In the genomic region with DNA sequence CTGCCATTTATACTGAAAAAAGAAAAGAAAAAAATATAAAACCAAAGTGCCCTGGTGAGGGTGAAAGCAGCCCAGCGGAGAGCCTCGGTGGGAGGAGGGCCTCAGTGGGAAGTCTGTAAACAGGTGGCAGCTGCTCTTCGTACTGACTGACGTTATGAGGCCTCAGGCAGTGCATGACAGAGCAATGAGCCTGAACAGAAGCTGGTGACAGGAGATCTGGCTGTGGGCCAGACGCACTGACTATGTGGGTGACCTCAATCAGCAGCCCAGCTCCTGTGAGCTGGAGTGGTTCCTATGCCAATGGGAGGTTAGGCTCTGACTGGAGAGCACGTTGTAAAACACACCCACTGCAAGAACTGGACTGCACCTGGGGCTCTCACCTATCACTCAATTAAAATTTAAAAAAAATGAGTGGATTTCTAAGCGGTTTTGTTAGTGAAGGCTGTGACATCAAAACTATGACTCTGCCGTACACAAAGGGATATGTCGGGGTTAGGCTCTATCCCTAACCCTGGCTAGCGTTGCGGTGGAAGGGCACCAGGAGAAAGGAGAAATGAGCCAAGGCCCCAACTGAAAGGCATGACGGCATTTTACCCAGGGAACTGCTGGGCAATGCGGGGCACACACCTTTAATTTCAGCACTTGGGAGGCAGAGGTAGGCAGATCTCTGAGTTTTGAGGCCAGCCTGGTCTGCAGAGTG, we compare ENCODE assay signal across 8 mouse cellular contexts. TPM values are rescaled to one million over a fixed set of nuclear protein-coding genes. Genes with fewer than 3 reads are reported as not detected.
A peak's percentile ranks its signal among the peaks of the same experiment; 100 is the strongest.
DNase-seq lines count a peak whose midpoint lies in the region; ATAC-seq lines count a peak whose summit lies in the region.

No protein-coding gene starts in this region.

- no peak overlapping the region for H3K27ac ChIP-seq in heart, embryonic 11.5 days (ENCODE audit: low read depth, low read length)
- H3K27ac ChIP-seq in kidney, embryonic 16.5 days (ENCODE audit: low read length), result no peak overlapping the region

- peak; percentile 96 for ATAC-seq in common myeloid progenitor, adult 5-6 weeks (replicated peaks; ENCODE audit: low read depth, poor library complexity, severe bottlenecking)
- ATAC-seq in heart, embryonic 11.5 days (replicated peaks; ENCODE audit: insufficient number of reproducible peaks, low FRiP score, low TSS enrichment), result peak; percentile 92
- ATAC-seq in kidney, embryonic 16.5 days (ENCODE audit: low FRiP score, low TSS enrichment), result peak; percentile 97

- no peaks in the 10 kb centered on the region for H3K27me3 ChIP-seq in heart, embryonic 11.5 days (ENCODE audit: control insufficient read depth, insufficient read depth, low read length)
- H3K27me3 ChIP-seq in kidney, embryonic 16.5 days (ENCODE audit: insufficient read depth, low read length), result no peaks in the 10 kb centered on the region

- no peak overlapping the region for H3K4me2 ChIP-seq in heart, embryonic 11.5 days
- no peak overlapping the region for H3K4me2 ChIP-seq in kidney, embryonic 16.5 days (replicated peaks; ENCODE audit: low read depth, low read length)

- DNase-seq in A20 (ENCODE audit: low read depth, low spot score), result peak; percentile 88
- peak; percentile 48 for DNase-seq in T-cell, adult 2 months (ENCODE audit: low spot score)
- peak; percentile 38 for DNase-seq in lung, postnatal 14 days
- peak; percentile 84 to 96 for DNase-seq in spleen, postnatal 10 days (ENCODE audit: low spot score in 2 of 2)
- no peak for DNase-seq in left cerebral cortex, adult 18-20 months (ENCODE audit: low spot score in 2 of 2)

- H3K9me3 ChIP-seq in heart, embryonic 11.5 days (replicated peaks; ENCODE audit: control insufficient read depth, low read length), result no peaks in the 10 kb centered on the region
- no peaks in the 10 kb centered on the region for H3K9me3 ChIP-seq in kidney, embryonic 16.5 days (ENCODE audit: low read length)

- no peaks in the 10 kb centered on the region for H3K4me1 ChIP-seq in heart, embryonic 11.5 days (ENCODE audit: control insufficient read depth, insufficient read depth, low read length)
- 0 out of 2 replicates have a peak, but pooled peaks cover 2% of the 10 kb centered on the region for H3K4me1 ChIP-seq in kidney, embryonic 16.5 days (ENCODE audit: insufficient read depth, low read length)

- WGBS in heart, embryonic 11.5 days (ENCODE audit: insufficient replicate concordance), result 52% methylated on average over 13 of the region's 13 CpGs
- 39% methylated on average over 13 of the region's 13 CpGs for WGBS in kidney, embryonic 16.5 days

- H3K9ac ChIP-seq in heart, embryonic 11.5 days (ENCODE audit: low read depth, low read length), result no peak overlapping the region
- H3K9ac ChIP-seq in kidney, embryonic 16.5 days (replicated peaks; ENCODE audit: low read length), result no peak overlapping the region

- H3K36me3 ChIP-seq in heart, embryonic 11.5 days (ENCODE audit: control insufficient read depth, insufficient read depth, low read length), result no peaks in the 10 kb centered on the region
- no peaks in the 10 kb centered on the region for H3K36me3 ChIP-seq in kidney, embryonic 16.5 days (ENCODE audit: insufficient read depth, low read length)

- H3K4me3 ChIP-seq in heart, embryonic 11.5 days (ENCODE audit: low read depth, low read length), result no peak overlapping the region
- no peak overlapping the region for H3K4me3 ChIP-seq in kidney, embryonic 16.5 days (ENCODE audit: low read length)

RNA-seq across cellular contexts. Expression of gene Hbp1, which starts 23.3 kb away (rescaled TPM):
- total RNA-seq in common myeloid progenitor, adult 5-6 weeks (2017), result 62.6 and 89.9 TPM in 2 replicates
- polyA plus RNA-seq in heart, embryonic 11.5 days (2014; fragmentation: Nextera tagmentation; extraction: Ambion mirVana), result 85.3 and 95.1 TPM in 2 replicates
- 127 and 132 TPM in 2 replicates for polyA plus RNA-seq in kidney, embryonic 16.5 days (2015; fragmentation: Nextera tagmentation; extraction: Ambion mirVana)
- 10 to 100 TPM; 20.9 to 21.2 TPM for total RNA-seq in left cerebral cortex, adult 18-20 months (2021)

Comparison
In these comparisons a context has a peak if more than half of its experiments do, and no peak if none do; other contexts are left out.
1. DNase-seq: peak in A20 (single experiment), T-cell, adult 2 months (single experiment), lung, postnatal 14 days (single experiment) and spleen, postnatal 10 days (2 of 2); none in left cerebral cortex, adult 18-20 months (0 of 2).
2. Peak in every context shown above with its lines, with median percentiles within 50 percentile points of each other: ATAC-seq.